Mouse (Mus musculus): ENCODE measurements at regions not wholly inside any gene's neighbourhood (a gene's known extent, or its start where the extent isn't known, plus 50 kb on each side); places are given as distances from the start of the nearest gene placed in this dataset.

DNA sequence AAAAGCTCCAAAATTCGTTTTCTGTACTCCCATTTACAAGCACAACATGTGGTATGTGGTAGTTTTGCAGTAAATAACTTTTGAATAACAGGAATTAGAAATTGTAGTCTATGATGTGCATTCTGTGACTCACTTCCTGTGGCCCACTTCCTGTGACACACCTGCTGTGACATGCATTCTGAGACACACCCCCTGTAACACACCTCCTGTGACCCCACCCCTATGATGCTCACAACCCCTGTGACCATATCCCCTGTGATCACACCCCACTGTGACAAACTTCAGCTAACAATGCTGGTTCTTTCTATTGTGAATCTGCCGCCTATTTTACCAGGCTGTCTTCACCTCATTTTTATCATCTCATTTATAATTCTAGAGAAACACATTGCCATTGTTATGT is 536.9 kb upstream of the Zfp462 start:
- H3K4me3 ChIP-seq = no peak overlapping the region
- no peak overlapping the region for H3ac ChIP-seq (ENCODE audit: control insufficient read depth, insufficient read length)
- no peak overlapping the region for H3K4me2 ChIP-seq (ENCODE audit: low read depth)
- H3K36me3 ChIP-seq (ENCODE audit: control insufficient read depth, insufficient read depth) = no peaks in the 10 kb centered on the region
- TF ChIP-seq MYOD1 (IDR thresholded peaks at IDR 0.05; ENCODE audit: control insufficient read depth in 1 of 3, insufficient read length in 2 of 3, low read depth in 2 of 3) (no peak), TCF3 (IDR thresholded peaks at IDR 0.05; ENCODE audit: insufficient read length, low read depth) (no peak), POLR2A (IDR thresholded peaks at IDR 0.05; ENCODE audit: insufficient read length, low read depth) (no peak), E2F4 (IDR thresholded peaks at IDR 0.05; ENCODE audit: insufficient read depth) (no peak), TCF12 (IDR thresholded peaks at IDR 0.05; ENCODE audit: insufficient read depth, poor library complexity, severe bottlenecking) (no peak), MAX (IDR thresholded peaks at IDR 0.05; ENCODE audit: low read depth) (no peak)
- no peaks in the 10 kb centered on the region for H3K79me2 ChIP-seq (ENCODE audit: control insufficient read depth, insufficient read depth)
- no peaks in the 10 kb centered on the region for H3K27me3 ChIP-seq (ENCODE audit: control insufficient read depth, insufficient read depth, insufficient read length)

DNA sequence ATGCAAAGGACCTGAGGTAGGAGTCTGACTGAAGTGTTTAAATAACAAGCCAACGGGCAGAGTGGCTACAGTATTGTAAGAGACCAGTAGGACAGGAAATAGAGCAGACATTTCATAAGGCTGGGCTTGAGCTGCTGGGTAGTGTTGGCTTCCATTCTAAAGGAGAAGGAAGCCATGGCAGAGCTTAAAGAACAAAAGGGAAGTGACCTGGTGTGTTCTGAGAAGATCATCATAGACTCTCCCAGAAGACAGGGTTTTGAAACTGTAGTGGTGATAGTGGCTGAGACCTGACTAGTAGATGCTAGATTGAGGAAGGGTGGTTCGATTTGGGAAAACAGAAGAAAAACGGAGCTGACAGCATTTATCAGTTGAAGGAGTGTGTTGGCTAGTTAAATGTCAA is 514.1 kb upstream of the Zfp462 start:
- Histone ChIP-seq H3K27me3 (ENCODE audit: control insufficient read depth, insufficient read depth, insufficient read length) (no peaks in the 10 kb centered on the region), H3K4me2 (ENCODE audit: low read depth) (no peak overlapping the region), H3K36me3 (ENCODE audit: control insufficient read depth, insufficient read depth) (no peaks in the 10 kb centered on the region), H3K79me2 (ENCODE audit: control insufficient read depth, insufficient read depth) (no peaks in the 10 kb centered on the region), H3ac (ENCODE audit: control insufficient read depth, insufficient read length) (no peak overlapping the region), H3K4me3 (no peak overlapping the region)
- TF ChIP-seq E2F4 (IDR thresholded peaks at IDR 0.05; ENCODE audit: insufficient read depth) = no peak
- no peak for TF ChIP-seq MAX (IDR thresholded peaks at IDR 0.05; ENCODE audit: low read depth)
- no peak for TF ChIP-seq CEBPB (IDR thresholded peaks at IDR 0.05; ENCODE audit: insufficient read depth, poor library complexity, severe bottlenecking)
- TF ChIP-seq TCF3 (IDR thresholded peaks at IDR 0.05; ENCODE audit: insufficient read length, low read depth) = no peak
- no peak for TF ChIP-seq MYOD1 (IDR thresholded peaks at IDR 0.05; ENCODE audit: control insufficient read depth in 1 of 3, insufficient read length in 2 of 3, low read depth in 2 of 3)
- no peak for TF ChIP-seq REST (IDR thresholded peaks at IDR 0.05; ENCODE audit: insufficient read depth, insufficient read length)
- no peak for TF ChIP-seq SRF (IDR thresholded peaks at IDR 0.05; ENCODE audit: control insufficient read depth, insufficient read length, low read depth)
- TF ChIP-seq POLR2AphosphoS2 (IDR thresholded peaks at IDR 0.05; ENCODE audit: insufficient read length, low read depth) = no peak
- TF ChIP-seq USF1 (IDR thresholded peaks at IDR 0.05; ENCODE audit: low read depth) = no peak
- TF ChIP-seq TCF12 (IDR thresholded peaks at IDR 0.05; ENCODE audit: insufficient read depth, poor library complexity, severe bottlenecking) = no peak
- TF ChIP-seq MYOG (IDR thresholded peaks at IDR 0.05; ENCODE audit: control insufficient read depth in 1 of 3, insufficient read depth in 1 of 3, insufficient read length in 2 of 3, low read depth in 2 of 3) = no peak
- no peak for TF ChIP-seq POLR2A (IDR thresholded peaks at IDR 0.05; ENCODE audit: insufficient read length, low read depth)

DNA sequence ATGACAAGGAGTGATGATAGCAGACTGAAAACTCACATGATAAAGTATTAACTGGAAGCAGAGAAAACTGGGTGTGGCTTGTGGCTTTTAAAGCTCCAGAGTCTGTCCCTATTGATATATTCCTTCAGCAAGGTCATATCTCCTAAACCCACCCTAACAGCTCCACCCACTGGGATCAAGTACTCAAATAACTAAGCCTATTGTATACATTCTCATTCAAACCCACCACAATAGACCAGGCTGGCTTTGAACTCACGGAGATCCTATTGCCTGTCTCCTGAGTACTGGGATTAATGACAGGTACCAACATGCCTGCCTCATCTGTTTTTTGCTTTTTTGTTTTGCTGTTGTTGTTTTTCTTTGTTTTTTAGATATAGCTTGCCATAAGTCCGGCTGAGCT is 484.3 kb upstream of the Zfp462 start:
- H3ac ChIP-seq (ENCODE audit: control insufficient read depth, insufficient read length) = no peak overlapping the region
- no peaks in the 10 kb centered on the region for H3K79me2 ChIP-seq (ENCODE audit: control insufficient read depth, insufficient read depth)
- no peaks in the 10 kb centered on the region for H3K27me3 ChIP-seq (ENCODE audit: control insufficient read depth, insufficient read depth, insufficient read length)
- H3K4me2 ChIP-seq (ENCODE audit: low read depth) = no peak overlapping the region
- no peak overlapping the region for H3K4me3 ChIP-seq
- no peaks in the 10 kb centered on the region for H3K36me3 ChIP-seq (ENCODE audit: control insufficient read depth, insufficient read depth)
- TF ChIP-seq USF1 (IDR thresholded peaks at IDR 0.05; ENCODE audit: low read depth) (no peak), MYOG (IDR thresholded peaks at IDR 0.05; ENCODE audit: control insufficient read depth in 1 of 3, insufficient read depth in 1 of 3, insufficient read length in 2 of 3, low read depth in 2 of 3) (no peak), SRF (IDR thresholded peaks at IDR 0.05; ENCODE audit: control insufficient read depth, insufficient read length, low read depth) (no peak), REST (IDR thresholded peaks at IDR 0.05; ENCODE audit: insufficient read depth, insufficient read length) (no peak), TCF12 (IDR thresholded peaks at IDR 0.05; ENCODE audit: insufficient read depth, poor library complexity, severe bottlenecking) (no peak), E2F4 (IDR thresholded peaks at IDR 0.05; ENCODE audit: insufficient read depth) (no peak), TCF3 (IDR thresholded peaks at IDR 0.05; ENCODE audit: insufficient read length, low read depth) (no peak), POLR2AphosphoS2 (IDR thresholded peaks at IDR 0.05; ENCODE audit: insufficient read length, low read depth) (no peak), POLR2A (IDR thresholded peaks at IDR 0.05; ENCODE audit: insufficient read length, low read depth) (no peak), MAX (IDR thresholded peaks at IDR 0.05; ENCODE audit: low read depth) (no peak), MYOD1 (IDR thresholded peaks at IDR 0.05; ENCODE audit: control insufficient read depth in 1 of 3, insufficient read length in 2 of 3, low read depth in 2 of 3) (no peak), CEBPB (IDR thresholded peaks at IDR 0.05; ENCODE audit: insufficient read depth, poor library complexity, severe bottlenecking) (no peak)

DNA sequence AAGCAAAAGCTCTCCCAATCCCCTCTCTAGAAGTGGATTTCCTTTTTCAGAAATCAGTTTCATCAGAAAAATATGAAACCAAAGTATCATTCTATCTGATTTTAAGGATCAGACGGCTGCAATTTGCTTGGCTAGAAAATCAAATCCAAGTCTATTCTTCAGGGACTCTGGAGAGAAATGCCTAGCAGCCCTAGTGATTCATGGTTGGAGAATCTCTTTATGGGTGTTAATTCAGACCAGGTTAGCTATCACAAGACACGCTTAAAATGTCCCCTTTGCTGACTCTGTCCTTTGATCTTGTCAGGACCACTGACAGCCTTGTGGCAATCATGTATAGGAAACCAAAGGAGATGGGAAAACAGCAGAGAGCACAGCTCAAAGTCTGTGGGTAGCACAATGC is 475.7 kb upstream of the Zfp462 start:
- Histone ChIP-seq H3ac (ENCODE audit: control insufficient read depth, insufficient read length) (no peak overlapping the region), H3K79me2 (ENCODE audit: control insufficient read depth, insufficient read depth) (no peaks in the 10 kb centered on the region), H3K27me3 (ENCODE audit: control insufficient read depth, insufficient read depth, insufficient read length) (no peaks in the 10 kb centered on the region), H3K4me2 (ENCODE audit: low read depth) (no peak overlapping the region), H3K4me3 (no peak overlapping the region), H3K36me3 (ENCODE audit: control insufficient read depth, insufficient read depth) (no peaks in the 10 kb centered on the region)
- no peak for TF ChIP-seq TCF3 (IDR thresholded peaks at IDR 0.05; ENCODE audit: insufficient read length, low read depth)
- TF ChIP-seq TCF12 (IDR thresholded peaks at IDR 0.05; ENCODE audit: insufficient read depth, poor library complexity, severe bottlenecking) = no peak
- no peak for TF ChIP-seq E2F4 (IDR thresholded peaks at IDR 0.05; ENCODE audit: insufficient read depth)
- TF ChIP-seq POLR2AphosphoS2 (IDR thresholded peaks at IDR 0.05; ENCODE audit: insufficient read length, low read depth) = no peak

DNA sequence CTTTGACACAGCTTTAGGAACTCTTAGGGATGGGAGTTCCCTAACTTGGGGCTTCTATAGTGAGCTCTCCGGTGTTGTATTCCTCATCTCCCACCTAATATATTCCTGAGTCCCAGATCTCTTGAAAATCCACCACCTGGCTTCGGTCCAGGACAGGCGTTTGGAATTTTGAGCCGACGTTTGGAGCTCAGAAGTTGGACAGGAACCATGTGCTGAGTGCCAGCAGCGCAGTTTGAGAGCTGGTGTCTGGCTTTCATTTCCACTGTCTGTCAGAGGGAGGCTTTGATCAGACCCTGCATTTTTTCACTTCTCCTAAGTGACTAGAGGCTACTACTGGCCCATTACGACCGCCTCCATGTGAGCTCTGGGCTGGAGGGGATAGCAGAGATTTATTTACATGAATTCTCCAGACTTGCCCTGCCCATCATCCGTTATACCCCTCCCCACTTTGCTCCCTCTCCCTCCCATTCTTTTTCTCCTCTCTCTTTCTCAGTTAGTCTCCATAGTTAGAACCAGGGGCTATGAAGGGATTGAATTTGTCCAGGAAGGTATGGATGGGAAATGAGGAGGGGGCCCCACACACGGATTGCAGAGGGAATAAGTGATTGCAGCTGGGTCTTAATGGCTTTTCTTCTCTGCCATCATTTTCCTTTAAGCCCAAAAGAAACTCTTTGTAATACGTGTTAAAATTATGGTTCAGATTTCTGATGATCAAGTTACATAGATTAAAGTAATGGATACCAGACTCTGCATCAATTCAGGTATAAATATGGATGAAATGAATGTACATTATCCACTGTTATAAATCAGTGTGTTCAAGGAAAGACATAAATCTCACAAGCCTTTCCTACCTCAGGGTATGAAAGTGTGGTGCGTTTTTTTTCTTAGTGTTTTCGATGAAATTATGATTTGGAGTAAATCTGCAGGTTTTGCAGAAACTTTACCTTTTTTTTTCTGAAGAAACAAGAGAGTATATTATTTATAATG is 474.5 kb upstream of the Zfp462 start:
- Histone ChIP-seq H3K79me2 (ENCODE audit: control insufficient read depth, insufficient read depth) (no peaks in the 10 kb centered on the region), H3ac (ENCODE audit: control insufficient read depth, insufficient read length) (no peak overlapping the region), H3K4me2 (ENCODE audit: low read depth) (no peak overlapping the region), H3K36me3 (ENCODE audit: control insufficient read depth, insufficient read depth) (no peaks in the 10 kb centered on the region), H3K27me3 (ENCODE audit: control insufficient read depth, insufficient read depth, insufficient read length) (no peaks in the 10 kb centered on the region), H3K4me3 (no peak overlapping the region)
- TF ChIP-seq REST (IDR thresholded peaks at IDR 0.05; ENCODE audit: insufficient read depth, insufficient read length) (no peak), POLR2AphosphoS2 (IDR thresholded peaks at IDR 0.05; ENCODE audit: insufficient read length, low read depth) (no peak), TCF12 (IDR thresholded peaks at IDR 0.05; ENCODE audit: insufficient read depth, poor library complexity, severe bottlenecking) (no peak), MAX (IDR thresholded peaks at IDR 0.05; ENCODE audit: low read depth) (no peak), USF1 (IDR thresholded peaks at IDR 0.05; ENCODE audit: low read depth) (no peak), TCF3 (IDR thresholded peaks at IDR 0.05; ENCODE audit: insufficient read length, low read depth) (no peak), SRF (IDR thresholded peaks at IDR 0.05; ENCODE audit: control insufficient read depth, insufficient read length, low read depth) (no peak), E2F4 (IDR thresholded peaks at IDR 0.05; ENCODE audit: insufficient read depth) (no peak), MYOD1 (IDR thresholded peaks at IDR 0.05; ENCODE audit: control insufficient read depth in 1 of 3, insufficient read length in 2 of 3, low read depth in 2 of 3) (no peak)
